Mouse (Mus musculus) bone marrow macrophage, adult 2 months (primary cell): Measurements from ENCODE around the gene Syngap1.

Experiments
- CTCF ChIP-seq: IDR thresholded peaks from 2 replicates; pipeline ENCODE4 v1.5.1; 2012; ENCODE audit warnings: low read depth, mild to moderate bottlenecking, low read length, moderate library complexity
- POLR2A ChIP-seq: IDR thresholded peaks from 2 replicates; pipeline ENCODE4 v1.6.1; 2012; ENCODE audit warnings: mild to moderate bottlenecking, low read depth, low read length, borderline replicate concordance

- TF ChIP-seq POLR2A (no peak), CTCF (no peak)
These were observed 53.4 kb downstream of the Syngap1 start for GRCm38 (mm10) chr17:26994410-26994809.
